Mouse (Mus musculus) ES-E14 (cell line): ENCODE data around the gene Col13a1. TPM values are rescaled to one million over a fixed set of nuclear protein-coding genes. Genes with fewer than 3 reads are reported as not detected.
A peak's percentile ranks its signal among the peaks of the same experiment; 100 is the strongest.

ENCODE experiments used
- DNase-seq: peaks from one replicate; pipeline ENCODE4 v3.0.0-alpha.2; 2013; ENCODE audit warnings: low read depth, low spot score
- H3K27ac ChIP-seq: 2 replicates; pipeline ENCODE4 v1.5.1; 2012; ENCODE audit warnings: low read depth, mild to moderate bottlenecking, low read length, moderate library complexity, mixed read lengths; ENCODE audit not compliant: poor library complexity, insufficient read depth, severe bottlenecking
- H3K36me3 ChIP-seq: 2 replicates; pipeline ENCODE4 v1.6.1; 2012; ENCODE audit warnings: mild to moderate bottlenecking, low read length, moderate library complexity, mixed read lengths; ENCODE audit not compliant: control insufficient read depth, poor library complexity, insufficient read depth, severe bottlenecking
- H3K4me1 ChIP-seq, 2 experiments: fragments of 150-350 bp in 1 of 2; sonication (generic) in 1 of 2; 2 replicates each; pipeline ENCODE4 v1.6.1; 2012; ENCODE audit warnings: low read length in 2 of 2, mild to moderate bottlenecking in 1 of 2, mixed read lengths in 1 of 2; ENCODE audit not compliant: control insufficient read depth in 2 of 2, insufficient read depth in 2 of 2, poor library complexity in 1 of 2
- H3K4me3 ChIP-seq, 2 experiments: fragments of 150-350 bp in 1 of 2; sonication (generic) in 1 of 2; 2 replicates each; pipeline ENCODE4 v1.5.1; 2012; ENCODE audit warnings: low read length in 2 of 2, low read depth in 1 of 2, mild to moderate bottlenecking in 1 of 2, mixed read lengths in 1 of 2; ENCODE audit not compliant: insufficient read depth in 1 of 2, poor library complexity in 1 of 2, severe bottlenecking in 1 of 2
- H3K9ac ChIP-seq: 2 replicates; pipeline ENCODE4 v1.6.1; 2012; ENCODE audit warnings: low read depth, mild to moderate bottlenecking, low read length, mixed read lengths; ENCODE audit not compliant: poor library complexity, insufficient read depth, severe bottlenecking
- H3K9me3 ChIP-seq: fragments of 150-350 bp; sonication (generic); 2 replicates; pipeline ENCODE4 v1.6.1; 2012; ENCODE audit warnings: low read depth, mild to moderate bottlenecking, low read length; ENCODE audit not compliant: control insufficient read depth, insufficient read depth
- CHD2 ChIP-seq: IDR thresholded peaks from 2 replicates; pipeline ENCODE4 v1.6.1; 2014; ENCODE audit warnings: mild to moderate bottlenecking, low read depth, low read length, inconsistent platforms
- HCFC1 ChIP-seq: IDR thresholded peaks from 2 replicates; pipeline ENCODE4 v1.6.1; 2012; ENCODE audit warnings: low read length, inconsistent platforms, borderline replicate concordance; ENCODE audit not compliant: insufficient read depth
- MAFK ChIP-seq: IDR thresholded peaks from 2 replicates; pipeline ENCODE4 v1.6.1; 2014; ENCODE audit warnings: mild to moderate bottlenecking, low read depth, low read length, inconsistent platforms; ENCODE audit not compliant: insufficient read depth
- ZC3H11A ChIP-seq: IDR thresholded peaks from 2 replicates; pipeline ENCODE4 v1.6.1; 2012; ENCODE audit warnings: low read depth, mild to moderate bottlenecking, inconsistent platforms, low read length, borderline replicate concordance
- ZNF384 ChIP-seq: IDR thresholded peaks from 2 replicates; pipeline ENCODE4 v1.6.1; 2012; ENCODE audit warnings: low read depth, low read length, inconsistent platforms
- in situ Hi-C, 2 experiments: fragments of 600-800 bp; cut with MboI; formaldehyde crosslinking; loops; one replicate each; pipeline ENCODE4 v1.15.1; 2025; ENCODE audit warnings: low sequenced_read_pairs in 2 of 2, inconsistent platforms in 1 of 2; ENCODE audit not compliant: unreplicated experiment in 2 of 2
- total RNA-seq: library from RNA; depleted of rRNA; stranded (reverse); fragments of 300-350 nt; gene quantifications from 2 replicates; pipeline ENCODE4 v1.2.3, GENCODE M21; 2012; rRNA removed

Col13a1 gene
- 4.2 and 4.7 TPM in 2 replicates for total RNA-seq

- peak within 1 kb of the TSS; percentile 68 to 80 for H3K4me3 ChIP-seq
- H3K9ac ChIP-seq = peak within 1 kb of the TSS; percentile 63
- in situ Hi-C loops = no loop called here
- no peak for TF ChIP-seq MAFK
- TF ChIP-seq ZC3H11A = no peak
- TF ChIP-seq ZNF384 = no peak
- TF ChIP-seq CHD2 = no peak
- no peak for TF ChIP-seq HCFC1
- no peaks in the 10 kb centered on the region for H3K9me3 ChIP-seq
- peaks cover 4 to 13% of the 10 kb centered on the region in 2 experiments; a peak in 3 of 4 replicates for H3K4me1 ChIP-seq
- no peaks in the 10 kb centered on the region for H3K36me3 ChIP-seq
- no peak within 1 kb of the TSS for H3K27ac ChIP-seq
- no peak for DNase-seq
Observed at GRCm38 (mm10) chr10:61978866-61979340, at the start of gene Col13a1. Gene Col13a1 (minus strand): TSS chr10:61979108.

GRCm38 (mm10) chr10:62027699-62028098 lies 48.8 kb upstream of the Col13a1 start:
- Histone ChIP-seq H3K9me3 (no peaks in the 10 kb centered on the region), H3K36me3 (no peaks in the 10 kb centered on the region), H3K4me1 (peaks cover 0 to 2% of the 10 kb centered on the region in 2 experiments; a peak in 1 of 4 replicates), H3K27ac (no peak overlapping the region), H3K9ac (no peak overlapping the region), H3K4me3 (no peak overlapping the region)
- no peak for TF ChIP-seq CHD2
- no peak for TF ChIP-seq HCFC1
- TF ChIP-seq ZNF384 = no peak
- TF ChIP-seq MAFK = no peak
- no peak for TF ChIP-seq ZC3H11A
- no peak for DNase-seq
- in situ Hi-C loops = no loop called here

GRCm38 (mm10) chr10:62023821-62024551 lies 45.1 kb upstream of the Col13a1 start:
- peaks cover 0 to 13% of the 10 kb centered on the region in 2 experiments; a peak in 2 of 4 replicates for H3K4me1 ChIP-seq
- H3K4me3 ChIP-seq = no peak overlapping the region
- TF ChIP-seq ZC3H11A (no peak), MAFK (no peak), CHD2 (no peak), HCFC1 (no peak), ZNF384 (no peak)
- no peaks in the 10 kb centered on the region for H3K36me3 ChIP-seq
- no peak for DNase-seq
- no peak overlapping the region for H3K27ac ChIP-seq
- no peaks in the 10 kb centered on the region for H3K9me3 ChIP-seq
- H3K9ac ChIP-seq = no peak overlapping the region
- in situ Hi-C loops = no loop called here

DNA sequence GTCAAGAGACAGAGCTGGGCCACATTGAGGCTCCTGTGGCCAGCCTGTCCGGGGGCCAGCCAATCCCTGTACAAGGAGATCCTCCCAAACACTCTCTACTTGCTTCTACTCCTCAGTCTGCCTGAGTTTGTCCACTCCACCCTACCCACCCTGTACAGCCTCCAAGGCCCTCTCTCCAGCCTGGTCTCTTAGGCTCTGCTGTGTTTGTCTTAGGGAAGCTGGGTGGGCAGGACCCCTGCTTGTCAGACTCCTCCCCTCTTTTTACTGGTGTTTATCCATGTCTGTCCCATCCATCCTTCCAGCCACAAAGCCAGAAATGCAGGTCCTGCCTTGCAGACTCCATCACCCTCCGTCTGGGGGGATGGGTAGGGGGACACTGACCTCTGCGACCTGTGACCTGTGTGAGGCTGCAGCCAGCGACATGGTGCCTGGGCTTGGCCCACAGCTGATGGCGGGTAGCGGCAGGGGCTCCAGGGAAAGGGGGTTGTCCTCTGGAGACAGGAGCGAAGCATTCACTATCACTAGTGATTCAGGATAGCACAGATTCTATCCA lies 41.2 kb upstream of the Col13a1 start:
- peak overlapping the region; percentile 48; the same call in 1 of the 2 replicates for H3K27ac ChIP-seq
- DNase-seq = no peak
- in situ Hi-C loops = no loop called here
- H3K9me3 ChIP-seq = no peaks in the 10 kb centered on the region
- no peak overlapping the region; a peak in 1 of 4 replicates for H3K4me3 ChIP-seq
- H3K9ac ChIP-seq = peak overlapping the region; percentile 38; the same call in 1 of the 2 replicates
- peaks cover 0 to 13% of the 10 kb centered on the region in 2 experiments; a peak in 2 of 4 replicates for H3K4me1 ChIP-seq
- TF ChIP-seq CHD2 = no peak
- TF ChIP-seq ZNF384 = no peak
- no peak for TF ChIP-seq ZC3H11A
- no peak for TF ChIP-seq HCFC1
- TF ChIP-seq MAFK = no peak
- no peaks in the 10 kb centered on the region for H3K36me3 ChIP-seq
